Mouse (Mus musculus) spleen, adult 18-20 months (tissue): Measurements from ENCODE around the gene Nt5dc3.
A peak's percentile ranks its signal among the peaks of the same experiment; 100 is the strongest.

ENCODE experiments used
- DNase-seq, 2 experiments: peaks; one replicate each; pipeline ENCODE4 v3.0.0; 2022; ENCODE audit warnings: mixed read lengths in 2 of 2

Nt5dc3 gene

GRCm38 (mm10) chr10:86821014-86821413 is 42.2 kb downstream of the Nt5dc3 start:
- no peak for DNase-seq

- DNase-seq: no peak
These were observed 45.3 kb downstream of the Nt5dc3 start for GRCm38 (mm10) chr10:86824093-86824492.

- DNase-seq: no peak
These were observed 46.1 kb downstream of the Nt5dc3 start for GRCm38 (mm10) chr10:86824871-86825270.

- no peak for DNase-seq
These were observed 47.2 kb downstream of the Nt5dc3 start for GRCm38 (mm10) chr10:86825871-86826522.

- DNase-seq: no peak
These were observed 48.1 kb downstream of the Nt5dc3 start for GRCm38 (mm10) chr10:86826929-86827328.

- peak; percentile 29 to 43 for DNase-seq
These were observed 49.7 kb downstream of the Nt5dc3 start for GRCm38 (mm10) chr10:86828221-86829135.

GRCm38 (mm10) chr10:86829515-86829914 is 50.7 kb downstream of the Nt5dc3 start:
- peak in 1 of 2 experiments; percentile 13 for DNase-seq

- no peak for DNase-seq
These were observed 58.0 kb downstream of the Nt5dc3 start for GRCm38 (mm10) chr10:86836784-86837183.

GRCm38 (mm10) chr10:86838827-86839226 is 60.0 kb downstream of the Nt5dc3 start:
- no peak for DNase-seq

GRCm38 (mm10) chr10:86842659-86843058 is 63.9 kb downstream of the Nt5dc3 start:
- DNase-seq: no peak

- DNase-seq: no peak
These were observed 68.2 kb downstream of the Nt5dc3 start for GRCm38 (mm10) chr10:86846926-86847467.

- DNase-seq: no peak
These were observed 70.3 kb downstream of the Nt5dc3 start for GRCm38 (mm10) chr10:86849087-86849486.

GRCm38 (mm10) chr10:86849508-86849907 is 70.7 kb downstream of the Nt5dc3 start:
- no peak for DNase-seq

GRCm38 (mm10) chr10:86852160-86852559 is 73.4 kb downstream of the Nt5dc3 start:
- DNase-seq: no peak

GRCm38 (mm10) chr10:86853433-86853832 is 74.6 kb downstream of the Nt5dc3 start:
- no peak for DNase-seq

GRCm38 (mm10) chr10:86860396-86860795 is 81.6 kb downstream of the Nt5dc3 start:
- DNase-seq: no peak

- no peak for DNase-seq
These were observed 83.7 kb downstream of the Nt5dc3 start for GRCm38 (mm10) chr10:86862496-86862895.

GRCm38 (mm10) chr10:86863429-86863828 is 84.6 kb downstream of the Nt5dc3 start:
- no peak for DNase-seq

GRCm38 (mm10) chr10:86872121-86872520 is 93.3 kb downstream of the Nt5dc3 start:
- DNase-seq: no peak

GRCm38 (mm10) chr10:86872591-86872990 is 93.8 kb downstream of the Nt5dc3 start:
- DNase-seq: no peak

GRCm38 (mm10) chr10:86878721-86879120 is 99.9 kb downstream of the Nt5dc3 start:
- no peak for DNase-seq

- DNase-seq: no peak
These were observed 101.4 kb downstream of the Nt5dc3 start for GRCm38 (mm10) chr10:86880071-86880806.

GRCm38 (mm10) chr10:86881448-86881847 is 102.6 kb downstream of the Nt5dc3 start:
- DNase-seq: no peak
